Mouse (Mus musculus): ENCODE results near the gene Ube2a. TPM values are rescaled to one million over a fixed set of nuclear protein-coding genes. Genes with fewer than 3 reads are reported as not detected.

Gene Ube2a
- polyA plus RNA-seq (2014; fragmentation: Illumina TruSeq; extraction: RNeasy Lipid Tissue Mini Kit (QIAGEN cat#74804); ENCODE audit: low read depth, low replicate concordance): 163 TPM

GRCm38 (mm10) chrX:36873765-36874164, at the start of gene Ube2a, which contains the start of gene C330007P06Rik:
Gene Ube2a (plus strand): TSS chrX:36873900.
Gene C330007P06Rik (minus strand): TSS chrX:36874111.

GRCm38 (mm10) chrX:36902321-36903114, 28.8 kb downstream of the Ube2a start, which contains the start of gene Nkrf:
Gene Nkrf (minus strand): TSS chrX:36902899.

Other genes with a start within 250 kb of the Ube2a start
- gene Akap17b, start 228.5 kb upstream of the Ube2a start, polyA plus RNA-seq (2014; fragmentation: Illumina TruSeq; extraction: RNeasy Lipid Tissue Mini Kit (QIAGEN cat#74804); ENCODE audit: low read depth, low replicate concordance): 33.6 TPM
- 2.0 TPM for gene Slc25a43, start 130.2 kb upstream of the Ube2a start, polyA plus RNA-seq (2014; fragmentation: Illumina TruSeq; extraction: RNeasy Lipid Tissue Mini Kit (QIAGEN cat#74804); ENCODE audit: low read depth, low replicate concordance)
- gene Slc25a5, start 78.2 kb upstream of the Ube2a start, polyA plus RNA-seq (2014; fragmentation: Illumina TruSeq; extraction: RNeasy Lipid Tissue Mini Kit (QIAGEN cat#74804); ENCODE audit: low read depth, low replicate concordance): 448 TPM
- gene C330007P06Rik, start 211 bp downstream of the Ube2a start, polyA plus RNA-seq (2014; fragmentation: Illumina TruSeq; extraction: RNeasy Lipid Tissue Mini Kit (QIAGEN cat#74804); ENCODE audit: low read depth, low replicate concordance): 179 TPM
- gene Nkrf, start 29.0 kb downstream of the Ube2a start, polyA plus RNA-seq (2014; fragmentation: Illumina TruSeq; extraction: RNeasy Lipid Tissue Mini Kit (QIAGEN cat#74804); ENCODE audit: low read depth, low replicate concordance): 27.5 TPM
- 24.4 TPM for gene Sept6, start 117.9 kb downstream of the Ube2a start, polyA plus RNA-seq (2014; fragmentation: Illumina TruSeq; extraction: RNeasy Lipid Tissue Mini Kit (QIAGEN cat#74804); ENCODE audit: low read depth, low replicate concordance)
- not detected for gene Sowahd, start 174.9 kb downstream of the Ube2a start, polyA plus RNA-seq (2014; fragmentation: Illumina TruSeq; extraction: RNeasy Lipid Tissue Mini Kit (QIAGEN cat#74804); ENCODE audit: low read depth, low replicate concordance)
- gene Rpl39, start 211.5 kb downstream of the Ube2a start, polyA plus RNA-seq (2014; fragmentation: Illumina TruSeq; extraction: RNeasy Lipid Tissue Mini Kit (QIAGEN cat#74804); ENCODE audit: low read depth, low replicate concordance): 763 TPM
- 76.1 TPM for gene Upf3b, start 236.4 kb downstream of the Ube2a start, polyA plus RNA-seq (2014; fragmentation: Illumina TruSeq; extraction: RNeasy Lipid Tissue Mini Kit (QIAGEN cat#74804); ENCODE audit: low read depth, low replicate concordance)

Data from adrenal gland, adult 10 weeks (tissue).